Mouse (Mus musculus) ES-E14 (cell line): ENCODE measurements at regions not wholly inside any gene's neighbourhood (a gene's known extent, or its start where the extent isn't known, plus 50 kb on each side); places are given as distances from the start of the nearest gene placed in this dataset.

Source experiments
- HCFC1 ChIP-seq: IDR thresholded peaks from 2 replicates; pipeline ENCODE4 v1.6.1; 2012; ENCODE audit warnings: low read length, inconsistent platforms, borderline replicate concordance; ENCODE audit not compliant: insufficient read depth
- ZC3H11A ChIP-seq: IDR thresholded peaks from 2 replicates; pipeline ENCODE4 v1.6.1; 2012; ENCODE audit warnings: low read depth, mild to moderate bottlenecking, inconsistent platforms, low read length, borderline replicate concordance
- ZNF384 ChIP-seq: IDR thresholded peaks from 2 replicates; pipeline ENCODE4 v1.6.1; 2012; ENCODE audit warnings: low read depth, low read length, inconsistent platforms

GRCm38 (mm10) chr15:87352812-87353211 is 191.3 kb upstream of the Fam19a5 start:
- TF ChIP-seq ZNF384 (no peak), ZC3H11A (no peak), HCFC1 (no peak)
